Mouse (Mus musculus): ENCODE results near the gene D11Wsu47e. TPM values are rescaled to one million over a fixed set of nuclear protein-coding genes. Genes with fewer than 3 reads are reported as not detected.

Gene D11Wsu47e
- polyA plus RNA-seq, 1 experiment from 2014 or later = 28.8 TPM

DNA sequence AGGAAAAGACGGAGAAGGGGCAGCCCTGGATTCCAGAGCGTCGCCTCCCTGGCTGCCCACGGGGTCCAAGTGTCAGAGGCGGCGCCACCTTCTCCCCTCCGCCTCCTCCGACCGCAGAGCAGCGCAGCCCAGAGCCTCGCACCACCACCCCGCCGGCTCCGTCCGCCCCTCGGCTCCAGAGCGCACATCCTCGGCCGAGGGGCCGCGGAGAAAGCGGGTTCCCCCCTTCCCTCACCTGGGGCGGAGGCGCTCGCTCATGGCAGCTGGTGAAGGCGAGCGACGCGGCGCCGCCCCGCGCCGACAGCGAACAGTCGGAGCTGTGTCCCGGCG, 620 bp upstream of the D11Wsu47e start:
- ATAC-seq (ENCODE audit: low FRiP score, low TSS enrichment) (peak; percentile 75), DNase-seq (no peak)
- whole genome bisulfite sequencing = under 1% methylated on average over 37 of the region's 38 CpGs
- Histone ChIP-seq H3K27me3 (ENCODE audit: control insufficient read depth, insufficient read depth, low read length) (no peaks in the 10 kb centered on the region), H3K4me1 (ENCODE audit: control insufficient read depth, insufficient read depth, low read length) (peaks cover 39% of the 10 kb centered on the region), H3K9ac (replicated peaks; ENCODE audit: low read length) (peak overlapping the region; percentile 64), H3K27ac (replicated peaks; ENCODE audit: low read depth, low read length) (peak overlapping the region; percentile 91), H3K36me3 (ENCODE audit: control insufficient read depth, insufficient read depth, low read length) (peaks cover 11% of the 10 kb centered on the region), H3K9me3 (ENCODE audit: control insufficient read depth, low read length) (no peaks in the 10 kb centered on the region), H3K4me3 (replicated peaks; ENCODE audit: low read depth, low read length) (peak overlapping the region; percentile 91), H3K4me2 (ENCODE audit: low read length) (peak overlapping the region; percentile 92)

DNA sequence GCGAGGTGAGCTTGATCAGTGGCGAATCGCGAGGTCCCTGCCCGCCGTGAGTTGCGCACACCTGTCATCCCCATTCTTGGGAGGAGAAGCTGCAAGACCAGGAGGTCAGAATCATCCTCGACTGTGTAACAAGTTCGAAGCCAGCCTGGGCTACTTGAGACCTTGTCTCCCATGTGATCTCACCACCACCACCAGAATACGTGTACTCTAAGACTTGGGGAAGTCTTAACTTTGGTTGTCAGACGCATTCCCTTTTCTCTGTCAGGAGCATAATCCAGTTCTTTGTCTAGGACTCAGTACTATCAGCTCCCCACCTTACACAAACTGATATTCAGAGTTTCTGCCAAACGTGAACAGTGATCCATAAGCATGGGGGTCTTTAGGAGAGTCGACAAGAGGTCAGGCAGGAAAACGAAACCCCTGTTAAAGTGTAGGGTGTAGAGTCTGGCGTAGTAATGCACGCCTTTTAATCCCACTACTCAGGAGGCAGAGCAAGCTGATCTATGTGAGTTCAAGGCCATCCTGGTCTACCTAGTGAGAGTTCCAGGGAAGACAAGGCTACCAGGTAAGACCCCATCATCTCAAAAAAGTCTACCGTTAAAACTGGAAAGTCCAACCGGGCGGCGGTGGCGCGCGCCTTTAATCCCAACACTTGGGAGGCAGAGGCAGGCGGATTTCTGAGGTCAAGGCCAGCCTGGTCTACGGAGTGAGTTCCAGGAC, 655 bp downstream of the D11Wsu47e start:
- no peak for DNase-seq
- 45% methylated on average over 25 of the region's 25 CpGs for WGBS

DNA sequence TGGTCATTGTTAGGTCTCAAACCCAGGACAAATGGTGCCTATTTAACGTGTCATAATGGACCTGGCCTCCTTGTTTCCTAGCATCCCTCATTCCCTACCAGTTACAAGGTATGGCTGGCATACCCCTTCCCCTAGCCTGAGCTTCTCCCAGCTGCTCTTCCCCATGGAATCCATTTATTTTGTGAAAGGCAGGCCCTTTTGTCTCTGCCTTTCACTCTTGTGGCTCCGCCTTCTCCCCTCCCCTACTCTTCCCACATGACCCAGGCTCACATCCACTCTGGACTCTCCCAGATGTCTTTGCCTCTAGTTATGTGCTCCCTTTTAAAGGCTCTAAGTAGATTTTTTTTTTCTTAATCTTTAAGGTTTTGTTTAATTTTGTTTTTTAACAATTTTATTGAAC, 2.8 kb downstream of the D11Wsu47e start:
- Histone ChIP-seq H3K4me2 (ENCODE audit: low read length) (no peak overlapping the region), H3K27ac (replicated peaks; ENCODE audit: low read depth, low read length) (0 out of 2 replicates have a peak overlapping the region, but pooled peaks have one; percentile 5), H3K36me3 (ENCODE audit: control insufficient read depth, insufficient read depth, low read length) (peaks cover 39% of the 10 kb centered on the region), H3K9me3 (ENCODE audit: control insufficient read depth, low read length) (no peaks in the 10 kb centered on the region), H3K27me3 (ENCODE audit: control insufficient read depth, insufficient read depth, low read length) (no peaks in the 10 kb centered on the region), H3K4me3 (replicated peaks; ENCODE audit: low read depth, low read length) (no peak overlapping the region), H3K9ac (replicated peaks; ENCODE audit: low read length) (peak overlapping the region; percentile 20; the same call in 1 of the 2 replicates), H3K4me1 (ENCODE audit: control insufficient read depth, insufficient read depth, low read length) (peaks cover 32% of the 10 kb centered on the region)
- WGBS = 33% methylated on average over 2 of the region's 2 CpGs
- ATAC-seq (ENCODE audit: low FRiP score, low TSS enrichment) (no peak), DNase-seq (peak; percentile 35)

More for the DNA sequence above, 655 bp downstream of the D11Wsu47e start:
- Histone ChIP-seq H3K4me2 (ENCODE audit: low read length) (peak overlapping the region; percentile 92), H3K9ac (replicated peaks; ENCODE audit: low read length) (peak overlapping the region; percentile 64), H3K9me3 (ENCODE audit: control insufficient read depth, low read length) (no peaks in the 10 kb centered on the region), H3K27me3 (ENCODE audit: control insufficient read depth, insufficient read depth, low read length) (no peaks in the 10 kb centered on the region), H3K4me1 (ENCODE audit: control insufficient read depth, insufficient read depth, low read length) (peaks cover 39% of the 10 kb centered on the region), H3K27ac (replicated peaks; ENCODE audit: low read depth, low read length) (peak overlapping the region; percentile 91; the same call in 1 of the 2 replicates), H3K4me3 (replicated peaks; ENCODE audit: low read depth, low read length) (peak overlapping the region; percentile 91), H3K36me3 (ENCODE audit: control insufficient read depth, insufficient read depth, low read length) (peaks cover 24% of the 10 kb centered on the region)
- ATAC-seq (ENCODE audit: low FRiP score, low TSS enrichment) = no peak; the same call in 1 of the 2 replicates

DNA sequence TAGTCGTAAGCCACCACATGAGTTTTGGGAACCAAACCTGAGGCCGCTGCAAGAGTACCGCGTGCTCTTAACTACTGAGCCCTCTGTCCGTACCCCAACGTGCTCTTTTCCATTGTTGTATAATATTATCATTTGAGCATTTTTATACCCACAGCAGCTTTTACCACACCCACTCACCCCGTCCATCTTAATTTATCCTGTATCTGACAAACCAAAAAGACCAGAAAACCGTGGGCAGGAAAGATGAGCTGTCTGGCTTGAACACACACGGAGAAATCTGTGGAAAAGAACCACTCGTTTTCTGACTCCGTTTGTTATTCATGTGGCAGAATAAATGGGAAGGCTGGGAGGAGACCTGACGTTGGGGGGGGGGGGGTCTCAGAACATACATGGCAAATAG, 6.3 kb downstream of the D11Wsu47e start:
- 94% methylated on average over 12 of the region's 12 CpGs for WGBS
- peaks cover 71% of the 10 kb centered on the region for H3K36me3 ChIP-seq (ENCODE audit: control insufficient read depth, insufficient read depth, low read length)
- H3K9me3 ChIP-seq (ENCODE audit: control insufficient read depth, low read length) = no peaks in the 10 kb centered on the region
- H3K4me2 ChIP-seq (ENCODE audit: low read length) = no peak overlapping the region
- H3K9ac ChIP-seq (replicated peaks; ENCODE audit: low read length) = no peak overlapping the region
- ATAC-seq (ENCODE audit: low FRiP score, low TSS enrichment) (no peak), DNase-seq (no peak)
- H3K27me3 ChIP-seq (ENCODE audit: control insufficient read depth, insufficient read depth, low read length) = no peaks in the 10 kb centered on the region
- H3K27ac ChIP-seq (replicated peaks; ENCODE audit: low read depth, low read length) = no peak overlapping the region
- peaks cover 12% of the 10 kb centered on the region; the same call in 1 of the 2 replicates for H3K4me1 ChIP-seq (ENCODE audit: control insufficient read depth, insufficient read depth, low read length)
- H3K4me3 ChIP-seq (replicated peaks; ENCODE audit: low read depth, low read length) = no peak overlapping the region

DNA sequence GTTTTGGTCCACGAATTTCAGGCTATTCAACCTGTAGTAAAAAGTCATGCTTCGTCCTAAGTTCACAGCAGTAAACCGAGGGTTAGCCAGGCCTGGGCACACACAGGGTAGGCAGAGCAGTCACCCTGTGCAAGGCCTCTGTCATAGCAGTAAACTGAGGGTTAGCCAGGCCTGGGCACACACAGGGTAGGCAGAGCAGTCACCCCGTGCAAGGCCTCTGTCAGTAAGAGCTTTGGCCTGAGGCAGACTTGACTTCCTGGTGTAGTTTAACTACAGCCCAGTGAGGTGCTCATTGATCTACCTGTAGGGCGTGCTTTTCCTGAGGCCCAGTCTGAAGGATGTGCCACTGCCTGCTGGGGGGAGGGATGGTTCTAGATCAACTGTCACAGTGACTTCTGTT, 7.1 kb downstream of the D11Wsu47e start:
- WGBS = 92% methylated on average over 5 of the region's 5 CpGs
- H3K9ac ChIP-seq (replicated peaks; ENCODE audit: low read length) = no peak overlapping the region
- H3K36me3 ChIP-seq (ENCODE audit: control insufficient read depth, insufficient read depth, low read length) = peaks cover 78% of the 10 kb centered on the region
- no peak overlapping the region for H3K4me3 ChIP-seq (replicated peaks; ENCODE audit: low read depth, low read length)
- H3K4me2 ChIP-seq (ENCODE audit: low read length) = no peak overlapping the region
- DNase-seq = no peak
- no peaks in the 10 kb centered on the region for H3K27me3 ChIP-seq (ENCODE audit: control insufficient read depth, insufficient read depth, low read length)
- no peak overlapping the region for H3K27ac ChIP-seq (replicated peaks; ENCODE audit: low read depth, low read length)
- no peak for ATAC-seq (ENCODE audit: low FRiP score, low TSS enrichment)
- H3K4me1 ChIP-seq (ENCODE audit: control insufficient read depth, insufficient read depth, low read length) = peaks cover 8% of the 10 kb centered on the region; the same call in 1 of the 2 replicates
- no peaks in the 10 kb centered on the region for H3K9me3 ChIP-seq (ENCODE audit: control insufficient read depth, low read length)

DNA sequence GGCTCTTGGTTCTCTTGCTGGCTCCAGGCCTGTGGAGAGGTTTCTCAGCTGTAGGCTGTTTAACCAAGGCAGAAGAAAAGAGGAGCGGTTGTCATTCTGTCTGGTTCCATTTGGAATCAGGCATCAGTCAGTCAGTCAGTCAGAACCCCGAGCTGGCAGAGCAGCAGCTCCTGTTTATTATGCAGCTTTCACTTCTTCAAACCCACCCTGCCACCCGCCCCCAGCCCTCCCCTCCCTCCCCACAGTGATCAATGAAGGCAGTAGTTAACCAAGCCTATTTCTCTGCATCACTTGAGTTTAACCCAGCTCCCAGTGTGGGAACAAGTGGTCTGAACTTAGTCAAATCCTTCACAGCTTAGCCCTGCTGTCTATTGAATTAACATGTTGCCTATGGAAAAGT, 7.6 kb downstream of the D11Wsu47e start:
- H3K9ac ChIP-seq (replicated peaks; ENCODE audit: low read length) = no peak overlapping the region
- H3K27me3 ChIP-seq (ENCODE audit: control insufficient read depth, insufficient read depth, low read length) = no peaks in the 10 kb centered on the region
- WGBS = 62% methylated on average over 3 of the region's 3 CpGs
- no peaks in the 10 kb centered on the region for H3K9me3 ChIP-seq (ENCODE audit: control insufficient read depth, low read length)
- H3K4me2 ChIP-seq (ENCODE audit: low read length) = no peak overlapping the region
- H3K36me3 ChIP-seq (ENCODE audit: control insufficient read depth, insufficient read depth, low read length) = peaks cover 80% of the 10 kb centered on the region
- ATAC-seq (ENCODE audit: low FRiP score, low TSS enrichment) (no peak), DNase-seq (no peak)
- H3K4me3 ChIP-seq (replicated peaks; ENCODE audit: low read depth, low read length) = no peak overlapping the region
- peaks cover 3% of the 10 kb centered on the region; the same call in 1 of the 2 replicates for H3K4me1 ChIP-seq (ENCODE audit: control insufficient read depth, insufficient read depth, low read length)
- no peak overlapping the region for H3K27ac ChIP-seq (replicated peaks; ENCODE audit: low read depth, low read length)

DNA sequence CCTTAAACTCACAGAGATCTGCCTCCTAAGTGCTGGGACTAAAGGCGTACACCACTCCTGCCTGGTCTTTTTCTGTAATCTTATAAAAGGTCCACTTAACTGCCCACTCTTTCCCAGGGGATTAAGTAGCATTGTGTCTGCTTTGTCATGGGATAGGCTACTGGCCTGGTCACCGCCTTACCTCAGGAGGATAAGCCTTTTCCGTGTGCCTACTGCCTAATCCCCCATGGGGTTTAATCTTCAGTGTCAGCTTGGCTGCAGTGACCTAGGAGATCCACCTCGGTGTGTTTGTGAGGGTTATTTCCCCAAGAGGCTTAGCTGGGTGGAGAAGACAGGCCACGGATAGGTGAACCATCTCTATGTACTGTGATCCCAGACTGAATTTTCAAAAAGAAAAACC, 13.4 kb downstream of the D11Wsu47e start:
- Histone ChIP-seq H3K27me3 (ENCODE audit: control insufficient read depth, insufficient read depth, low read length) (no peaks in the 10 kb centered on the region), H3K4me1 (ENCODE audit: control insufficient read depth, insufficient read depth, low read length) (no peaks in the 10 kb centered on the region), H3K36me3 (ENCODE audit: control insufficient read depth, insufficient read depth, low read length) (peaks cover 46% of the 10 kb centered on the region), H3K4me2 (ENCODE audit: low read length) (no peak overlapping the region), H3K9ac (replicated peaks; ENCODE audit: low read length) (no peak overlapping the region), H3K9me3 (ENCODE audit: control insufficient read depth, low read length) (no peaks in the 10 kb centered on the region), H3K4me3 (replicated peaks; ENCODE audit: low read depth, low read length) (no peak overlapping the region), H3K27ac (replicated peaks; ENCODE audit: low read depth, low read length) (no peak overlapping the region)
- ATAC-seq (ENCODE audit: low FRiP score, low TSS enrichment) (no peak), DNase-seq (no peak)
- 27% methylated on average over 5 of the region's 5 CpGs for WGBS

DNA sequence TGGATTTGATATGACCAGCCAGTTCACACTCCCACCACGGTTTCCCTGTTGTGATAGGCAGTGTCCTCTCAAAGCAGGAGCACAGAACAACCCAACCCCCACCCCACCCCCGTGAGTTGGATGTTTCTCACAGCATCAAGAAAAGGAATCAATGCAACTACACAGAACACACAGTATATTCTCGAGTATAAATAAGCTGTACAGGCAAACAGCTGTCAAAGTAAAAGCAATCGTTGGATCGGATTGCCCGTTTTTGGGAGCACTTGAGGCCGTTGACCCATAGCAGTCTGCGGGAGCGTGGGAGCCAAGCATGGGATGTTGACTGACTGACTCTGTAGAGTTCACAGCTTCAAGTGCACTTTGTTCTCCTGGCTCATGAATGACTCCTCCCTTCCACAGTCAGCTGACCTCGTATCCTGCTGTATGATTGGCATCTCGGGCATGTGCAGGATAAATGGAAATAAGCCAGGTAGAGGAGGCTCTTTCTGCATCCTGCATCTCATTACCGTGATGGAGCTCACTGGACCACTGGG, 13.9 kb downstream of the D11Wsu47e start:
- Histone ChIP-seq H3K36me3 (ENCODE audit: control insufficient read depth, insufficient read depth, low read length) (peaks cover 41% of the 10 kb centered on the region), H3K4me3 (replicated peaks; ENCODE audit: low read depth, low read length) (no peak overlapping the region), H3K4me1 (ENCODE audit: control insufficient read depth, insufficient read depth, low read length) (no peaks in the 10 kb centered on the region), H3K4me2 (ENCODE audit: low read length) (no peak overlapping the region), H3K27me3 (ENCODE audit: control insufficient read depth, insufficient read depth, low read length) (no peaks in the 10 kb centered on the region), H3K27ac (replicated peaks; ENCODE audit: low read depth, low read length) (no peak overlapping the region), H3K9me3 (ENCODE audit: control insufficient read depth, low read length) (no peaks in the 10 kb centered on the region), H3K9ac (replicated peaks; ENCODE audit: low read length) (no peak overlapping the region)
- 77% methylated on average over 12 of the region's 12 CpGs for WGBS
- ATAC-seq (ENCODE audit: low FRiP score, low TSS enrichment) (no peak), DNase-seq (no peak)

DNA sequence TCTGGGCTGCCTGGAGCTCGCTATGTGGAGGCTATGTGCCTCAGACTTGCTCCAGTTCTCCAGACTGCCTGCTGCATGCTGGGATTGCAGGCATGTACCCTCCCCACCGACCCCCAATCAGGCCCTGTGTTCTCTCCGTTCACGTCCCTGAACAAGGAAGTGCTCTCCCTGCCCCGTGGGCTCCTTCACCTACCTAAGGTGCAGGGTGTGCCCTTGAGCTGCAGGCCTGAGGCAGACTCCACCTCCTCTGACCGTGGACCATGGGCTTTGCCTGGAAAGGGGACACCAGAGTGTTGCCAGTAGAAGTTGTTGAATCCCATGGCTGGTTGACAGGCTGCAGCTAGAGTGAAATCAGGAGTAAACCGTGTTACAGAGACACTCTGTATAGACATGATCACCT, 15.4 kb downstream of the D11Wsu47e start:
- Histone ChIP-seq H3K27ac (replicated peaks; ENCODE audit: low read depth, low read length) (no peak overlapping the region), H3K4me3 (replicated peaks; ENCODE audit: low read depth, low read length) (no peak overlapping the region), H3K36me3 (ENCODE audit: control insufficient read depth, insufficient read depth, low read length) (peaks cover 28% of the 10 kb centered on the region), H3K9ac (replicated peaks; ENCODE audit: low read length) (no peak overlapping the region), H3K27me3 (ENCODE audit: control insufficient read depth, insufficient read depth, low read length) (no peaks in the 10 kb centered on the region), H3K9me3 (ENCODE audit: control insufficient read depth, low read length) (no peaks in the 10 kb centered on the region), H3K4me2 (ENCODE audit: low read length) (no peak overlapping the region), H3K4me1 (ENCODE audit: control insufficient read depth, insufficient read depth, low read length) (no peaks in the 10 kb centered on the region)
- 87% methylated on average over 7 of the region's 7 CpGs for WGBS
- no peak for DNase-seq
- no peak for ATAC-seq (ENCODE audit: low FRiP score, low TSS enrichment)
